Mouse (Mus musculus): Measurements from ENCODE around the gene Ubc. TPM values are rescaled to one million over a fixed set of nuclear protein-coding genes. Genes with fewer than 3 reads are reported as not detected.

Ubc gene
- total and polyA plus RNA-seq, 2 experiments, result 634 to 990 TPM

- Histone ChIP-seq H3K27me3 (ENCODE audit: control insufficient read depth, insufficient read depth, low read length) (no peaks in the 10 kb centered on the region), H3K9ac (ENCODE audit: low read depth, low read length) (peak overlapping the region; percentile 98), H3K79me2 (ENCODE audit: control insufficient read depth, insufficient read depth, low read length) (peaks cover 37% of the 10 kb centered on the region), H3K4me1 (ENCODE audit: control insufficient read depth, insufficient read depth, low read length) (peaks cover 26% of the 10 kb centered on the region), H3K36me3 (ENCODE audit: control insufficient read depth, insufficient read depth, low read length) (no peaks in the 10 kb centered on the region), H3K27ac (replicated peaks; ENCODE audit: insufficient read depth, low read depth, low read length) (peak overlapping the region; percentile 71), H3K4me3 (ENCODE audit: insufficient read depth, low read depth, low read length) (peak overlapping the region; percentile 93)
- DNase-seq (ENCODE audit: extremely low read depth, low read depth, low spot score), result peak; percentile 53
- TF ChIP-seq CTCF (IDR thresholded peaks at IDR 0.05; ENCODE audit: low read depth, low read length) (no peak), POLR2A (IDR thresholded peaks at IDR 0.05; ENCODE audit: extremely low read depth, insufficient read depth, low read length) (no peak)
- 6% methylated on average over 18 of the region's 18 CpGs for WGBS
Measured at GRCm38 (mm10) chr5:125339108-125339751, 50.8 kb downstream of the Ubc start.

- peak overlapping the region; percentile 53 for H3K9ac ChIP-seq (ENCODE audit: low read depth, low read length)
- H3K4me1 ChIP-seq (ENCODE audit: control insufficient read depth, insufficient read depth, low read length), result peaks cover 39% of the 10 kb centered on the region
- no peak overlapping the region for H3K4me3 ChIP-seq (ENCODE audit: insufficient read depth, low read depth, low read length)
- H3K79me2 ChIP-seq (ENCODE audit: control insufficient read depth, insufficient read depth, low read length), result peaks cover 46% of the 10 kb centered on the region
- WGBS, result 21% methylated on average over 7 of the region's 7 CpGs
- no peaks in the 10 kb centered on the region for H3K36me3 ChIP-seq (ENCODE audit: control insufficient read depth, insufficient read depth, low read length)
- peak; percentile 80 for DNase-seq (ENCODE audit: extremely low read depth, low read depth, low spot score)
- TF ChIP-seq POLR2A (IDR thresholded peaks at IDR 0.05; ENCODE audit: extremely low read depth, insufficient read depth, low read length) (no peak), CTCF (IDR thresholded peaks at IDR 0.05; ENCODE audit: low read depth, low read length) (no peak)
- peak overlapping the region; percentile 87 for H3K27ac ChIP-seq (replicated peaks; ENCODE audit: insufficient read depth, low read depth, low read length)
- no peaks in the 10 kb centered on the region for H3K27me3 ChIP-seq (ENCODE audit: control insufficient read depth, insufficient read depth, low read length)
Measured at GRCm38 (mm10) chr5:125337526-125337925, 52.5 kb downstream of the Ubc start.

- WGBS, result 15% methylated on average over 9 of the region's 9 CpGs
- H3K4me1 ChIP-seq (ENCODE audit: control insufficient read depth, insufficient read depth, low read length), result peaks cover 44% of the 10 kb centered on the region
- no peaks in the 10 kb centered on the region for H3K27me3 ChIP-seq (ENCODE audit: control insufficient read depth, insufficient read depth, low read length)
- peaks cover 46% of the 10 kb centered on the region for H3K79me2 ChIP-seq (ENCODE audit: control insufficient read depth, insufficient read depth, low read length)
- H3K36me3 ChIP-seq (ENCODE audit: control insufficient read depth, insufficient read depth, low read length), result no peaks in the 10 kb centered on the region
- peak overlapping the region; percentile 53 for H3K9ac ChIP-seq (ENCODE audit: low read depth, low read length)
- H3K4me3 ChIP-seq (ENCODE audit: insufficient read depth, low read depth, low read length), result no peak overlapping the region
- H3K27ac ChIP-seq (replicated peaks; ENCODE audit: insufficient read depth, low read depth, low read length), result peak overlapping the region; percentile 87
- DNase-seq (ENCODE audit: extremely low read depth, low read depth, low spot score), result peak; percentile 90
- TF ChIP-seq CTCF (IDR thresholded peaks at IDR 0.05; ENCODE audit: low read depth, low read length), result no peak
- no peak for TF ChIP-seq POLR2A (IDR thresholded peaks at IDR 0.05; ENCODE audit: extremely low read depth, insufficient read depth, low read length)
Measured at GRCm38 (mm10) chr5:125337012-125337411, 53.0 kb downstream of the Ubc start.

Other genes with a start within 250 kb of the Ubc start
- gene Ncor2, start 211.0 kb downstream of the Ubc start, total RNA-seq (2014; rRNA removed), result 7.1 and 9.4 TPM in 2 replicates
- 15.0 and 17.0 TPM in 2 replicates for gene Ncor2, start 211.0 kb downstream of the Ubc start, polyA plus RNA-seq (2012; rRNA removed)
- gene Scarb1, start 49.1 kb downstream of the Ubc start, total RNA-seq (2014; rRNA removed), result 72.4 and 108 TPM in 2 replicates
- gene Scarb1, start 49.1 kb downstream of the Ubc start, polyA plus RNA-seq (2012; rRNA removed), result 189 and 223 TPM in 2 replicates
- 0.13 TPM in 1 of 2 replicates, not detected in the other for gene Gm10382, start 880 bp downstream of the Ubc start, total RNA-seq (2014; rRNA removed)
- 0.16 and 0.24 TPM in 2 replicates for gene Gm10382, start 880 bp downstream of the Ubc start, polyA plus RNA-seq (2012; rRNA removed)
- gene Dhx37, start 43.9 kb upstream of the Ubc start, total RNA-seq (2014; rRNA removed), result 3.8 and 5.6 TPM in 2 replicates
- gene Dhx37, start 43.9 kb upstream of the Ubc start, polyA plus RNA-seq (2012; rRNA removed), result 12.0 and 14.0 TPM in 2 replicates
- gene Bri3bp, start 51.4 kb upstream of the Ubc start, total RNA-seq (2014; rRNA removed), result 7.7 and 8.8 TPM in 2 replicates
- 18.3 and 23.0 TPM in 2 replicates for gene Bri3bp, start 51.4 kb upstream of the Ubc start, polyA plus RNA-seq (2012; rRNA removed)
- 29.3 and 40.9 TPM in 2 replicates for gene Aacs, start 85.6 kb upstream of the Ubc start, total RNA-seq (2014; rRNA removed)
- 66.8 and 190 TPM in 2 replicates for gene Aacs, start 85.6 kb upstream of the Ubc start, polyA plus RNA-seq (2012; rRNA removed)
- 0.07 TPM in 1 of 2 replicates, not detected in the other for gene Tmem132b, start 141.6 kb upstream of the Ubc start, total RNA-seq (2014; rRNA removed)
- not detected in 2 replicates for gene Tmem132b, start 141.6 kb upstream of the Ubc start, polyA plus RNA-seq (2012; rRNA removed)

Data from liver, adult 2 months (tissue).